Mouse (Mus musculus) ovary, postnatal 36 days (tissue): ENCODE measurements at regions not wholly inside any gene's neighbourhood (a gene's known extent, or its start where the extent isn't known, plus 50 kb on each side); places are given as distances from the start of the nearest gene placed in this dataset.
"Not testable (repeated sequence)": the region's sequence is repeated elsewhere in the genome, so short reads cannot be mapped to it uniquely, and the experiment has no call there.

Source experiments
- DNase-seq: peaks from one replicate; pipeline ENCODE4 v3.0.0; 2022; ENCODE audit warnings: low spot score, mixed read lengths

GRCm38 (mm10) chr6:31011407-31012020 lies 52.6 kb upstream of the Klf14 start:
- DNase-seq: peak; percentile 16

- DNase-seq: no peak
These were observed 57.7 kb upstream of the Klf14 start for GRCm38 (mm10) chr6:31016566-31016965.

- no peak for DNase-seq
These were observed 62.9 kb upstream of the Klf14 start for GRCm38 (mm10) chr6:31021776-31022175.

- no peak for DNase-seq
These were observed 70.9 kb upstream of the Klf14 start for GRCm38 (mm10) chr6:31029777-31030176.

DNA sequence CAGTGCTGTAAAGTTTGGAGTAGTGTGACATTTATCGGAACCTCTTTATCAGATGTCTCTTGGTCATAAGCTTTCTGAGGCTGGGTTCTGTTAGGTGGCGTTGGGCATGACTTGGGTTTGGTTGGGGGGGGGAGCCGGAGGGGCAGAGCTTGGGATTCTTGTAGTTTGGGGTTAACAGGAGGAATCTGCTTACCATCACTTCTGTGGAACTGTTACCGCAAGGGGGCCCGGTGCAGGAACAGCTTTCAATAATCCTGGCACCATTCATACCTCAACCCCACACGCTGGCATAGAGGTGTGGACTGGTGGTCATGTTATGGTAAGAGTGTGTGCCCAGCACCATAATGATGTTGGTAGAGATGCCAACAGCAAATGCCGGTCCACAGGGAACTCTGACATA lies 72.1 kb upstream of the Klf14 start:
- DNase-seq: no peak

- no peak for DNase-seq
These were observed 73.3 kb upstream of the Klf14 start for GRCm38 (mm10) chr6:31032147-31032546.

GRCm38 (mm10) chr6:31032980-31033608 lies 74.2 kb upstream of the Klf14 start:
- DNase-seq: peak; percentile 37

DNA sequence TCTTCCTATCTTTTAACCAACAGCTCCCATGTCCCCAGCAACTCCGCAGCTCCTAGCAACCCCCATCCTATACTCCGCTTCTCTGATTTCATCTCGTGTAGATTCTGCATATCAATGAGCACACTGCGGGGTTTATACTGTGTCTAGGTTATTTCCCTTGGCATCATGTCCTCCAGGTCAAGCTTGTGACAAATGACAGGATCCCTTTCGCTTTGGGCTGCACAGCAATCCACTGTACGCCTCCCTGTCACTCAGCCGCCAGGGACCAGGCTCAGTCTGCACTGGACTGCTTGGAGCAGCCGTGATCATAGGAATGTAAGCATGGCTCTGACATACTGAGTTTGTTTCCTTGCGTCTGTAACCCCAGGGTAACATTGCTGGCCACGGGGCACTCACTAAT lies 75.9 kb upstream of the Klf14 start:
- DNase-seq: no peak

GRCm38 (mm10) chr6:31037801-31038395 lies 79.0 kb upstream of the Klf14 start:
- no peak for DNase-seq

DNA sequence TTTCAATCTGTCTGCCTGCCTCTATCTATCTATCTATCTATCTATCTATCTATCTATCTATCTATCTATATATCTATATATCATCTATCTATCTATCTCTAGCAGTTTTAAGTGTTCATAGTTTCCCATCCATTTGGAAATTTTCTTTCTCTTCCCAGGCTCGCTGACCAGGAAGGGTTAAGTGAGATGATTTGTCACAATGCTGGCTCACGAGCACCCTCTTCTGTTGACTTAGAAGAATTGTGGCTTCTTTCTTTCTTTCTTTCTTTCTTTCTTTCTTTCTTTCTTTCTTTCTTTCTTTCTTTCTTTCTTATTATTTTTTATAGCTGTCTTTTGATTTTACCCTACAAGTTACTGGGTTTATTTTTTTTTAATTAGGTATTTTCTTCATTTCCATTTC lies 79.6 kb upstream of the Klf14 start:
- DNase-seq: not testable (repeated sequence)

GRCm38 (mm10) chr6:31039485-31039884 lies 80.6 kb upstream of the Klf14 start:
- DNase-seq: no peak

GRCm38 (mm10) chr6:31040783-31041182 lies 81.9 kb upstream of the Klf14 start:
- DNase-seq: no peak

GRCm38 (mm10) chr6:31043368-31043767 lies 84.5 kb upstream of the Klf14 start:
- DNase-seq: no peak

GRCm38 (mm10) chr6:31043919-31044318 lies 85.0 kb upstream of the Klf14 start:
- DNase-seq: no peak

GRCm38 (mm10) chr6:31046197-31046596 lies 87.3 kb upstream of the Klf14 start:
- DNase-seq: no peak

DNA sequence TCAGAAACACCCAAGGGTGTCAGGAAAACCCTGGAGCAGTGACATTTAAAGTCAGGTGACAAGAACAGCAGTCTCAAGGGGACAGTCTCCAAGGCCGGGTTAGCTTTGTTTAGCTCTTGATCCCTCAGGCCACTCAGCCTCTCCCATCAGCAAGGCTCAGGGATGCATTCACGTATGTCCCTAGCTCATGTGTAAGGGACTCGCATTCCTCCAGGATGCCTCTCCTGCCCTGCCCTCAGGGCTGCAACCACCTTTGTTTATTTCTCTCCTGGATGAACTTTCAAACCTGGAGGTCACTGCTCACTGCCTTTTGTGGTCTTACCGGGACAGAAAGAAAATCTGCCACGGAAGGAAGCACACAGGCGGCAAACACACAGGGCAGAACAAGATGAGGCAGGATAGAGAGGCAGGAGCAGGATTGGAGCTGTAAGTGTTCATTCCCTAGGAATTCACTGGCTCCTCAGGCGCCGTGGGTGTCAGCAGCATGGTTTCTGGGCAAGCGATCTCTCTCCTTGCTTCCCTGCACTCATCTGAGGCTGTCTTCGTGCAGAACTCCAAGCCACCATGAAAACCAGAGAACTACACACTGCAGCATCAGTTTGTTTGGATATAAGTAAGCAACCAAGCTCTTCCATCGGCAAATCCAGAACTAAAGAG lies 90.2 kb upstream of the Klf14 start:
- DNase-seq: no peak

- no peak for DNase-seq
These were observed 92.0 kb upstream of the Klf14 start for GRCm38 (mm10) chr6:31050831-31051230.

GRCm38 (mm10) chr6:31051771-31052170 lies 92.9 kb upstream of the Klf14 start:
- DNase-seq: no peak

DNA sequence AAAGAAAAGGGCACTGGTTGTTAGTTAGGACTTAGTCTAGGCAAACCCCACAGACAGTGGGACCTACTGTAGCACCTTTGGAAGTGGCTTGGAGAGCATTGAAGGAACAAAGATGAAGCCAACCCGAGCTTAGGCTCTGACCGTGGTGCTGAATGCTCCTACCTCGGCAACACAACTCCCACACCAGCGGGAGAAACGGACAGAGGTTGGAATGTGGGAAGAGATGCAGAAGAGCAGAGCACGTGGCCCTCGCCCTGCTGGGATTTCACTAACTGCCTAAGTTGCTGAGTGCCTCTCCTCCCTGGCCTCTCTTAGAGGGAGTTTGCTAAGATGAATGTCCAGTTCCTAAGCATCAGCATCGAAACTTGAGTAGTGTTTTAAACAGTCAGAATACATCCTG lies 94.1 kb upstream of the Klf14 start:
- no peak for DNase-seq

- DNase-seq: no peak
These were observed 98.1 kb upstream of the Klf14 start for GRCm38 (mm10) chr6:31056786-31057566.

DNA sequence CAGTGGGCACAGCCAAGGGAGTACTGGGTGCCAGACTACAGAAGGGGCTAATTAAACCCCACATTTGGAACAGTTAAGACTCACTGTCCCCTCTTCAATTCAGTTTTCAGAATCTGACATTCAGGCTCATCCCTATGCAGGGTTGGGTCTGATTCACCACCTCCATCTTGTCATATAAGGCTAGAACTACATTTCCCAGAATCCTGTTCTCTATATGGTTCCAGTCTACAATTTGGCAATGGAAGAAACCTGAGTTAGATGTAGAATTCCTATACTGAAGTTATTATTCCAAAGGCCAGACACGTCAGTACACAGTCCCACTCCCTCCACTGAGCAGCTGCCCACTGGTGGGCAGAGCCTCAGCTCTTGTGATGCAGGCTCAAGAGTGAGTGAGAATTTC lies 99.4 kb upstream of the Klf14 start:
- no peak for DNase-seq

GRCm38 (mm10) chr6:31058961-31059360 lies 100.1 kb upstream of the Klf14 start:
- DNase-seq: no peak
